Mouse (Mus musculus) olfactory bulb, adult 2 months (tissue): Measurements from ENCODE around the gene Mogs.

Experiments used
- CTCF ChIP-seq: fragments of 200-500 bp; IDR thresholded peaks from 2 replicates; pipeline ENCODE4 v1.5.1; 2012; ENCODE audit warnings: low read depth, mild to moderate bottlenecking, low read length, moderate library complexity; ENCODE audit not compliant: insufficient read depth
- POLR2A ChIP-seq: fragments of 200-500 bp; IDR thresholded peaks from 2 replicates; pipeline ENCODE4 v1.6.1; 2012; ENCODE audit warnings: mild to moderate bottlenecking, low read depth, low read length, moderate library complexity; ENCODE audit not compliant: insufficient read depth

DNA sequence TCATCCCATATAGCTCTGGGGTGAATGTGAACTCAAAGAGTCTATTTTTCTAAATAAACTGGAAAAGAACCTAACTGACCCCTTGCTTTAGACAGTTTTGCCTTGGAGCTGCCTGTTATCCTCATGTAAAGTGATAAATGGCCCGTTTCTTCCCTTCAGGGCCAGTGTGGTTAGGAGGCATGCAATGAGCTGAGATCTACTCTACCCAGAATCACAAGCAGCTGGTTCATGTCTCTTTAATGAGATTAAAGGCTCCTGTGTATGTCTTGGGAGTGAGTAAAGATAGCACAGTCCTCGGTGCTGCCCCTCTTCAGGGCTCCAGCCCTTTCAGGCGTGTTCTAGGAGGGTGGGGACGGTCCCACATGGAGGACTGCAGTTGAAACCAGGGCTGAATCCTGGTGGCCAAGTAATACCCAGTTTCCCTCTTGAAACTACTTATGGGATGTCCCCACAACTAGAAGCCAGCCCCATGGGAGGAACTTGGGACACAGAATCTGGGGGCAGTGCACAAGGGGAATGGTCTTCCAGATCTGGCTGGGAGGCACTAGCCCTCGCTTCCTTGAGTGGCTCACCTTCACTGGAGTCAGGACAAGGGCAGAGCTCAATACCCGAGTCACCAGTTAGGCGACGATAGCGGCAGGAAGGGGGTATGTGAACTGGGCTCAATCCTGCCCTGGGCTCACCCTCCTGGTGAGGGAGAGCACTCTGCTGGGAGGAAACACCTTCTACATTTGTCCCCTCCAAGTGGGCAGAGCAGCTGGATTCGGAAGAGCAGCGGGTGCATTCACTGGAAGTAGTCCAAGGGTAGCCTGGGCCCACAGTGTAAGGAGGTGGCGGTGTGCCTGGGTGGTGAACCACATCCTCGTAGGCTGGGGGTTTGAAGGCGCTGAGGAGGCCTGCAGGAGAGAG, 3.8 kb downstream of the Mogs start:
- TF ChIP-seq POLR2A, result no peak
- TF ChIP-seq CTCF, result no peak
